Mouse (Mus musculus) MEL (cell line): ENCODE results near the gene Zbtb22.
"Not testable (repeated sequence)": the region's sequence is repeated elsewhere in the genome, so short reads cannot be mapped to it uniquely, and the experiment has no call there.

ENCODE experiments used
- CTCF ChIP-seq, 3 experiments: IDR thresholded peaks in 2 of 3; conservative IDR thresholded peaks in 1 of 3; 2 replicates each; pipeline ENCODE4 v1.5.1; 2011 to 2012; ENCODE audit warnings: low read length in 3 of 3, low read depth in 2 of 3, mild to moderate bottlenecking in 2 of 3, improper control_type of control experiment in 1 of 3, inconsistent platforms in 1 of 3, mixed read lengths in 1 of 3, moderate library complexity in 1 of 3; ENCODE audit not compliant: control insufficient read depth in 1 of 3, insufficient read depth in 1 of 3, poor library complexity in 1 of 3, severe bottlenecking in 1 of 3
- E2F4 ChIP-seq: IDR thresholded peaks from 2 replicates; pipeline ENCODE4 v1.6.1; 2011; ENCODE audit warnings: low read depth, low read length, improper control_type of control experiment, borderline replicate concordance
- GATA1 ChIP-seq: IDR thresholded peaks from 2 replicates; pipeline ENCODE4 v1.6.1; 2011; ENCODE audit warnings: low read depth, low read length, improper control_type of control experiment
- MAX ChIP-seq: IDR thresholded peaks from 2 replicates; pipeline ENCODE4 v1.6.1; 2011; ENCODE audit warnings: low read length, improper control_type of control experiment
- POLR2A ChIP-seq, 2 experiments: IDR thresholded peaks; 2 replicates each; pipeline ENCODE4 v1.6.1; 2011 to 2012; ENCODE audit warnings: low read length in 2 of 2, mild to moderate bottlenecking in 2 of 2, control low read depth in 1 of 2, improper control_type of control experiment in 1 of 2, low read depth in 1 of 2, moderate library complexity in 1 of 2; ENCODE audit not compliant: control insufficient read depth in 1 of 2, insufficient read depth in 1 of 2, poor library complexity in 1 of 2
- TBP ChIP-seq: IDR thresholded peaks from 2 replicates; pipeline ENCODE4 v1.8.0; 2011; ENCODE audit warnings: low read depth, low read length, improper control_type of control experiment
- ZKSCAN1 ChIP-seq: IDR thresholded peaks from 2 replicates; pipeline ENCODE4 v1.6.1; 2012; ENCODE audit warnings: low read depth, mild to moderate bottlenecking, inconsistent platforms, low read length, improper control_type of control experiment, moderate library complexity

GRCm38 (mm10) chr17:33873537-33873936 lies 42.2 kb upstream of the Zbtb22 start, which contains the start of gene Gm7029:
- not testable (repeated sequence) for TF ChIP-seq ZKSCAN1; E2F4; CTCF (IDR thresholded peaks at IDR 0.05 in 2 of 3, conservative IDR thresholded peaks at IDR 0.05 in 1 of 3; ENCODE audit: control insufficient read depth in 1 of 3, insufficient read depth in 1 of 3, low read depth in 2 of 3, low read length in 3 of 3, poor library complexity in 1 of 3, severe bottlenecking in 1 of 3); GATA1; MAX; POLR2A (IDR thresholded peaks at IDR 0.05; ENCODE audit: control insufficient read depth in 1 of 2, insufficient read depth in 1 of 2, low read depth in 1 of 2, low read length in 2 of 2, poor library complexity in 1 of 2); TBP
